Mouse (Mus musculus) olfactory bulb, adult 2 months (tissue): ENCODE results near the gene Stx5a.

Experiments
- CTCF ChIP-seq: fragments of 200-500 bp; IDR thresholded peaks from 2 replicates; pipeline ENCODE4 v1.5.1; 2012; ENCODE audit warnings: low read depth, mild to moderate bottlenecking, low read length, moderate library complexity; ENCODE audit not compliant: insufficient read depth
- POLR2A ChIP-seq: fragments of 200-500 bp; IDR thresholded peaks from 2 replicates; pipeline ENCODE4 v1.6.1; 2012; ENCODE audit warnings: mild to moderate bottlenecking, low read depth, low read length, moderate library complexity; ENCODE audit not compliant: insufficient read depth

DNA sequence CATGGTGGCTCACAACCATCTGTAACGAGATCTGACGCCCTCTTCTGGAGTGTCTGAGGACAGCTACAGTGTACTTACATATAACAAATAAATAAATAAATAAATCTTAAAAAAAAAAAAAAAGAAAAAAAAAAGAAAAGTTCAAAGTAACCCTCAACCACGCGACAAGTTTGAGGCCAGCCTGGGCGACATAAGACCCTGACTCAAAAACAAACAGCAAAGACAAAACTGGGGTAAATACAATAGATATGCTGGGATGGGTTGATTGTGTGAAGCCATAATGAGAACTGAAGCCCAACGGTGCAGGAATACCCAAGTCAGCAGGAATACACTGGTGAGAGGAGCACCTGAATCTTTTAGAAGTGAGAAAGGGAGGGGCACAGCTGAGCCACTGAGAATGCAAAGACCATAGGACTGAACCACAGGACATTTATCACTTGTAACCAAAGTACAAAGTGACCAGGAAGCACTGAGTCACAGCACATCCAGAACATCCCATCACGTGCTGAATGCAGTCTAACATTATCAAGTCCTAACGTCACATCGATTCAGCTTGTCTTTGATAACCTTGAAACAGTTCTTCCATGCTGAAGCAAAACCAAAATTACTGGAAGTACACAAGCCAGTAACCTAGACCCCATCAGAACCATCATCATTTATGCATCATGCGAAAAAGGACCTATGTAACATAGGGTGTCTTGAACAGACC is 24.3 kb upstream of the Stx5a start:
- TF ChIP-seq POLR2A (no peak), CTCF (no peak)
